ENCODE assay signal across 21 mouse cellular contexts in the genomic region with DNA sequence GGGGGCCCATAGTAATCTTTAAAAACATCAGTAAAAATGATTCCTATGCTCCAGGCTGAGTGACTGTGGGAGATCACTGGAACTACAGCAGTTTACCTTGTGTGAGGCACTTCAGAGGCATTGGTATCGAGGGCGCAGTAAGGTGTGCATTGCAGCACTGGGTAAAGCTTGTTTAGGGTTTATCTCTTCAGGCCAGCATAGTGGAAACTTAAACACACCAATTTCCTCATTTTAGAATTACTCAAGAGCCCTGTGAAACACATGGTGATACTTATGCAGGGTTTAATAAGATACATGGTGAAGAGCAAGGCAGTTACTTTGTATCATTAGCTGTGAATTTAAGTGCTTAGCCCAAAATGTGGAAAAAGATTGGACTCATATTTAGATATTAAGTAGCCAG. TPM values are rescaled to one million over a fixed set of nuclear protein-coding genes. Genes with fewer than 3 reads are reported as not detected.
"Had no signal": no experiment of that assay in that cellular context is flagged by ENCODE, and none has a peak within 500 bp of the region (broad histone marks: within the 10 kb centered on the region; RNA-seq: fewer than 3 reads in every experiment).

No protein-coding gene starts in this region.

- H3K36me3 ChIP-seq: limb, embryonic 10.5 days; liver, embryonic 12.5 days; liver, embryonic 15.5 days had no signal

- H3K4me3 ChIP-seq: limb, embryonic 10.5 days; limb, embryonic 13.5 days; liver, embryonic 12.5 days; liver, embryonic 15.5 days; megakaryocyte, embryonic 14.5 days; midbrain, embryonic 10.5 days; midbrain, embryonic 13.5 days; myocyte; stomach, embryonic 15.5 days had no signal

- H3K27ac ChIP-seq: kidney, postnatal 0 days; limb, embryonic 10.5 days; limb, embryonic 13.5 days; liver, embryonic 12.5 days; liver, embryonic 15.5 days; midbrain, embryonic 10.5 days; midbrain, embryonic 13.5 days; stomach, embryonic 15.5 days had no signal

- DNase-seq: kidney, adult 2 months; kidney, postnatal 25 days; liver; lung, adult 2 months; lung, postnatal 14 days; lung, postnatal 4 days; right cerebral cortex, postnatal 25 days; spleen, adult 18-20 months; thymus, postnatal 25 days had no signal

- H3K9ac ChIP-seq: limb, embryonic 13.5 days; liver, embryonic 12.5 days; liver, embryonic 15.5 days; midbrain, embryonic 13.5 days; stomach, embryonic 15.5 days had no signal

- H3K9me3 ChIP-seq: limb, embryonic 10.5 days; limb, embryonic 13.5 days; liver, embryonic 12.5 days; liver, embryonic 15.5 days; midbrain, embryonic 10.5 days; midbrain, embryonic 13.5 days; stomach, embryonic 15.5 days had no signal

- H3K4me1 ChIP-seq: limb, embryonic 10.5 days; limb, embryonic 13.5 days; liver, embryonic 12.5 days; liver, embryonic 15.5 days; megakaryocyte, embryonic 14.5 days; stomach, embryonic 15.5 days had no signal

- H3K4me2 ChIP-seq: limb, embryonic 13.5 days; liver, embryonic 12.5 days; liver, embryonic 15.5 days; midbrain, embryonic 13.5 days; stomach, embryonic 15.5 days had no signal

- ATAC-seq: intestine, postnatal 0 days; liver, embryonic 12.5 days; midbrain, embryonic 13.5 days; midbrain, embryonic 16.5 days had no signal

- H3K27me3 ChIP-seq: limb, embryonic 13.5 days; liver, embryonic 12.5 days; liver, embryonic 15.5 days; megakaryocyte, embryonic 14.5 days; midbrain, embryonic 13.5 days; stomach, embryonic 15.5 days had no signal

RNA-seq across cellular contexts. Expression of a gene that starts 37.0 kb away (rescaled TPM):
- polyA plus RNA-seq: myocyte had no signal
